ENCODE assay signal across 15 mouse cellular contexts in the genomic region with DNA sequence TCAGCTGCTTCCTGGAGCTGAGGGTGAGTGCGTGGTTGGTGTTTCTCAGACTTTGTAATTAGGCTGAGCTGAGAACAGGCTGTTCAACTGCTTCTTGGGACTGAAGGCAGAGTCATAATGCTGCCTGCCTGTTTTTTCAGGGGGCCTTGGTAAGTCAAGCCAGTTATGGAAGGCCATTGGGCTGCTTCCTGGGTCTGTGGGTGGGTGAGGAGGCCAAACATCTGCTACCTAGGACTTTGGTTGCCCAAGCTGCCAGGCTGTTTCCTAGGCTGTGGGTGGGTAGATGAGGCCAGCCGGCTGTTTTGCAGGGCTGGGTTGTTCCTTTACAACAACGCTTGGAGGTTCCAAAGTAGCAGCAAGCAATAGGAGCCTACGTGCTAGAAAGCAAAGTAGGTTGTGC. TPM values are rescaled to one million over a fixed set of nuclear protein-coding genes. Genes with fewer than 3 reads are reported as not detected.
DNase-seq lines count a peak whose midpoint lies in the region; ATAC-seq lines count a peak whose summit lies in the region.
"Had no signal": no experiment of that assay in that cellular context is flagged by ENCODE, and none has a peak within 500 bp of the region (broad histone marks: within the 10 kb centered on the region; RNA-seq: fewer than 3 reads in every experiment).

No protein-coding gene starts in this region.

- ATAC-seq in midbrain, embryonic 15.5 days (replicated peaks): no peak
- ATAC-seq in cerebellum, adult (ENCODE audit: insufficient number of reproducible peaks, low FRiP score, low TSS enrichment): no peak
- ATAC-seq: hindbrain, postnatal 0 days had no signal

- intact Hi-C loops in left cerebral cortex, postnatal 14 days (cut with DNase I): no loop called here

- DNase-seq in midbrain, embryonic 10.5 days (ENCODE audit: low spot score): no peak
- peak; percentile 82 to 89 for DNase-seq in layer of hippocampus, adult 8-10 months (ENCODE audit: low spot score in 2 of 2)
- peak; percentile 65 to 88 for DNase-seq in left cerebral cortex, postnatal 14 days (ENCODE audit: low spot score in 2 of 2)
- DNase-seq in thymus, postnatal 4 days: peak; percentile 29
- no peak for DNase-seq in adrenal gland, postnatal 10 days
- DNase-seq in urinary bladder, adult 18-20 months (ENCODE audit: low spot score in 2 of 2): no peak
- DNase-seq: lung, embryonic 14.5 days; retina, postnatal 1 day had no signal

- peak overlapping the region; percentile 38; the same call in 1 of the 2 replicates for H3K27ac ChIP-seq in midbrain, embryonic 10.5 days (replicated peaks)
- no peak overlapping the region for H3K27ac ChIP-seq in midbrain, embryonic 15.5 days
- H3K27ac ChIP-seq: hindbrain, postnatal 0 days; kidney, embryonic 15.5 days; limb, embryonic 13.5 days had no signal

- WGBS in midbrain, embryonic 10.5 days: 91% methylated on average over 4 of the region's 4 CpGs
- 94% methylated on average over 4 of the region's 4 CpGs for WGBS in midbrain, embryonic 15.5 days

- no peaks in the 10 kb centered on the region for H3K9me3 ChIP-seq in midbrain, embryonic 10.5 days (replicated peaks)
- H3K9me3 ChIP-seq in midbrain, embryonic 15.5 days: no peaks in the 10 kb centered on the region
- H3K9me3 ChIP-seq: kidney, embryonic 15.5 days; limb, embryonic 13.5 days had no signal

- H3K4me2 ChIP-seq in midbrain, embryonic 15.5 days: no peak overlapping the region
- H3K4me2 ChIP-seq: heart, embryonic 11.5 days; kidney, embryonic 15.5 days; limb, embryonic 13.5 days; lung, embryonic 14.5 days had no signal

- H3K4me3 ChIP-seq in midbrain, embryonic 10.5 days: no peak overlapping the region
- H3K4me3 ChIP-seq in midbrain, embryonic 15.5 days: no peak overlapping the region
- H3K4me3 ChIP-seq: kidney, embryonic 15.5 days; limb, embryonic 13.5 days; myocyte had no signal

- H3K9ac ChIP-seq in midbrain, embryonic 15.5 days: no peak overlapping the region
- H3K9ac ChIP-seq: kidney, embryonic 15.5 days; limb, embryonic 13.5 days; lung, embryonic 14.5 days had no signal

- H3K36me3 ChIP-seq in midbrain, embryonic 10.5 days: no peaks in the 10 kb centered on the region
- no peaks in the 10 kb centered on the region for H3K36me3 ChIP-seq in midbrain, embryonic 15.5 days (replicated peaks)
- H3K36me3 ChIP-seq: kidney, embryonic 15.5 days; limb, embryonic 13.5 days had no signal

- no peaks in the 10 kb centered on the region for H3K4me1 ChIP-seq in midbrain, embryonic 10.5 days
- no peaks in the 10 kb centered on the region for H3K4me1 ChIP-seq in midbrain, embryonic 15.5 days
- H3K4me1 ChIP-seq: kidney, embryonic 15.5 days; limb, embryonic 13.5 days had no signal

- no peaks in the 10 kb centered on the region for H3K27me3 ChIP-seq in midbrain, embryonic 10.5 days (ENCODE audit: low read depth, poor library complexity, severe bottlenecking)
- no peaks in the 10 kb centered on the region for H3K27me3 ChIP-seq in midbrain, embryonic 15.5 days (replicated peaks)
- H3K27me3 ChIP-seq: kidney, embryonic 15.5 days; limb, embryonic 13.5 days had no signal

RNA-seq across cellular contexts. Expression of a gene that starts 26.9 kb away (rescaled TPM):
- polyA plus RNA-seq in midbrain, embryonic 10.5 days (2016; fragmentation: Nextera tagmentation; extraction: Ambion mirVana): 4.7 and 6.5 TPM in 2 replicates
- 11.5 and 14.1 TPM in 2 replicates for polyA plus RNA-seq in midbrain, embryonic 15.5 days (2015; fragmentation: Nextera tagmentation; extraction: Ambion mirVana)
- 10 to 100 TPM; 28.0 to 34.3 (median 30.4) TPM for total RNA-seq in layer of hippocampus, adult 8-10 months (2022)
- 10 to 100 TPM; 19.5 to 25.9 TPM for total RNA-seq in left cerebral cortex, postnatal 14 days (2021)
- 10 to 100 TPM; 14.5 to 30.3 TPM for total RNA-seq in adrenal gland, postnatal 10 days (2021)

RNA-seq across cellular contexts. Expression of a gene that starts 32.4 kb away (rescaled TPM):
- 625 and 682 TPM in 2 replicates for polyA plus RNA-seq in midbrain, embryonic 10.5 days (2016; fragmentation: Nextera tagmentation; extraction: Ambion mirVana)
- polyA plus RNA-seq in midbrain, embryonic 15.5 days (2015; fragmentation: Nextera tagmentation; extraction: Ambion mirVana): 589 and 658 TPM in 2 replicates
- 100 to 1,000 TPM; 219 to 289 (median 258) TPM for total RNA-seq in layer of hippocampus, adult 8-10 months (2022)
- total RNA-seq in left cerebral cortex, postnatal 14 days (2021): 100 to 1,000 TPM; 276 TPM
- total RNA-seq in adrenal gland, postnatal 10 days (2021): 100 to 1,000 TPM; 337 to 370 TPM

RNA-seq across cellular contexts. Expression of a gene that starts 46.4 kb away (rescaled TPM):
- 229 and 253 TPM in 2 replicates for polyA plus RNA-seq in midbrain, embryonic 10.5 days (2016; fragmentation: Nextera tagmentation; extraction: Ambion mirVana)
- polyA plus RNA-seq in midbrain, embryonic 15.5 days (2015; fragmentation: Nextera tagmentation; extraction: Ambion mirVana): 157 and 159 TPM in 2 replicates
- 100 to 1,000 TPM; 125 to 130 (median 128) TPM for total RNA-seq in layer of hippocampus, adult 8-10 months (2022)
- total RNA-seq in left cerebral cortex, postnatal 14 days (2021): 100 to 1,000 TPM; 175 to 185 TPM
- 10 to 100 TPM; 24.4 to 27.7 TPM for total RNA-seq in adrenal gland, postnatal 10 days (2021)

Comparison
In these comparisons a context has a peak if more than half of its experiments do, and no peak if none do; other contexts are left out.
1. DNase-seq: peak in layer of hippocampus, adult 8-10 months (2 of 2), left cerebral cortex, postnatal 14 days (2 of 2) and thymus, postnatal 4 days (single experiment); none in midbrain, embryonic 10.5 days (single experiment), adrenal gland, postnatal 10 days (single experiment) and urinary bladder, adult 18-20 months (0 of 2).
2. RNA of a gene that starts 46.4 kb away (total RNA-seq): 175 to 185 TPM in left cerebral cortex, postnatal 14 days and 125 to 130 TPM in layer of hippocampus, adult 8-10 months; 24.4 to 27.7 TPM in adrenal gland, postnatal 10 days; every median in the first group is over 4 times any median in the second.